Mouse (Mus musculus) brown adipose tissue, adult 24 weeks (tissue): Measurements from ENCODE around the gene Hoxc5. TPM values are rescaled to one million over a fixed set of nuclear protein-coding genes. Genes with fewer than 3 reads are reported as not detected.

Experiments used
- H3K27ac ChIP-seq: fragments of 200-500 bp; replicated peaks from 2 replicates; pipeline ENCODE4 v1.5.1; 2012; ENCODE audit warnings: low read depth, mild to moderate bottlenecking, low read length
- H3K4me1 ChIP-seq: fragments of 200-500 bp; 2 replicates; pipeline ENCODE4 v1.6.1; 2012; ENCODE audit warnings: low read length, mixed read lengths; ENCODE audit not compliant: control insufficient read depth, insufficient read depth, insufficient read length
- H3K4me3 ChIP-seq: fragments of 200-500 bp; 2 replicates; pipeline ENCODE4 v1.5.1; 2012; ENCODE audit warnings: low read depth, mild to moderate bottlenecking, low read length, moderate library complexity; ENCODE audit not compliant: insufficient read depth
- polyA plus RNA-seq: library from polyadenylated mRNA; stranded (reverse); fragments of >200 nt; gene quantifications from 2 replicates; pipeline ENCODE4 v1.2.4, GENCODE M21; 2012; ENCODE audit not compliant: missing spikeins, insufficient read depth, insufficient read length

Gene Hoxc5
- polyA plus RNA-seq, 1 experiment, result 14.1 TPM

- Histone ChIP-seq H3K27ac (peak overlapping the region; percentile 95), H3K4me3 (peak overlapping the region; percentile 63)
These were observed 94.7 kb downstream of the Hoxc5 start for GRCm38 (mm10) chr15:103061988-103062387.

GRCm38 (mm10) chr15:103065642-103066041 is 98.4 kb downstream of the Hoxc5 start:
- H3K27ac ChIP-seq, result no peak overlapping the region
- no peak overlapping the region for H3K4me3 ChIP-seq
- H3K4me1 ChIP-seq, result peaks cover 7% of the 10 kb centered on the region; the same call in 1 of the 2 replicates

More at GRCm38 (mm10) chr15:103061988-103062387, 94.7 kb downstream of the Hoxc5 start:
- H3K4me1 ChIP-seq, result no peaks in the 10 kb centered on the region

Other genes starting within 250 kb of the Hoxc5 start
- gene Calcoco1, start 245.3 kb upstream of the Hoxc5 start, polyA plus RNA-seq, result 43.5 and 58.5 TPM in 2 replicates
- gene Hoxc13, start 46.3 kb upstream of the Hoxc5 start, polyA plus RNA-seq, result not detected in 2 replicates
- not detected in 2 replicates for gene Hoxc12, start 30.7 kb upstream of the Hoxc5 start, polyA plus RNA-seq
- not detected in 2 replicates for gene Hoxc11, start 13.0 kb upstream of the Hoxc5 start, polyA plus RNA-seq
- not detected in 2 replicates for gene Hoxc10, start 647 bp upstream of the Hoxc5 start, polyA plus RNA-seq
- not detected in 2 replicates for gene Hoxc9, start 9.0 kb downstream of the Hoxc5 start, polyA plus RNA-seq
- 8.9 and 9.8 TPM in 2 replicates for gene Hoxc8, start 23.2 kb downstream of the Hoxc5 start, polyA plus RNA-seq
- gene Hoxc6, start 30.8 kb downstream of the Hoxc5 start, polyA plus RNA-seq, result 17.1 and 21.7 TPM in 2 replicates
- 9.4 and 13.7 TPM in 2 replicates for gene Hoxc4, start 51.5 kb downstream of the Hoxc5 start, polyA plus RNA-seq
- gene Smug1, start 199.6 kb downstream of the Hoxc5 start, polyA plus RNA-seq, result 6.3 and 10.1 TPM in 2 replicates